Mouse (Mus musculus) hindbrain, embryonic 15.5 days (tissue): ENCODE measurements around the gene Slc25a34. TPM values are rescaled to one million over a fixed set of nuclear protein-coding genes. Genes with fewer than 3 reads are reported as not detected.

Experiments used
- ATAC-seq: fragments of 200-750 bp; cut with Nextera tagmentation; 2 replicates; pipeline ENCODE4 v1.8.0; 2017; ENCODE audit warnings: low read depth, moderate number of reproducible peaks, moderate TSS enrichment; ENCODE audit not compliant: low FRiP score
- H3K27ac ChIP-seq: fragments of 300-500 bp; sonication (generic); replicated peaks from 2 replicates; pipeline ENCODE4 v1.5.1; 2015; ENCODE audit warnings: mild to moderate bottlenecking, inconsistent platforms
- H3K27me3 ChIP-seq: fragments of 300-500 bp; sonication (generic); 2 replicates; pipeline ENCODE4 v1.6.1; 2015; ENCODE audit warnings: control low read depth, inconsistent platforms
- H3K36me3 ChIP-seq: fragments of 300-500 bp; sonication (generic); 2 replicates; pipeline ENCODE4 v1.6.1; 2015; ENCODE audit warnings: control low read depth, inconsistent platforms
- H3K4me1 ChIP-seq: fragments of 300-500 bp; sonication (generic); replicated peaks from 2 replicates; pipeline ENCODE4 v1.6.1; 2015; ENCODE audit warnings: control low read depth, inconsistent platforms
- H3K4me2 ChIP-seq: fragments of 300-500 bp; sonication (generic); 2 replicates; pipeline ENCODE4 v1.6.1; 2015; ENCODE audit warnings: moderate library complexity, mild to moderate bottlenecking, inconsistent platforms
- H3K4me3 ChIP-seq: fragments of 300-500 bp; sonication (generic); 2 replicates; pipeline ENCODE4 v1.5.1; 2015; ENCODE audit warnings: mild to moderate bottlenecking, inconsistent platforms
- H3K9ac ChIP-seq: fragments of 300-500 bp; sonication (generic); 2 replicates; pipeline ENCODE4 v1.6.1; 2015; ENCODE audit warnings: inconsistent platforms
- H3K9me3 ChIP-seq: fragments of 300-500 bp; sonication (generic); 2 replicates; pipeline ENCODE4 v1.6.1; 2016; ENCODE audit warnings: control low read depth, inconsistent platforms
- WGBS: fragments of 180-500 bp; shearing (Covaris S2); methylation state at CpG from one replicate; pipeline ENCODE4 v1.1.7; 2015; 5-methylcytosine and 5-hydroxymethylcytosine counted together
- polyA plus RNA-seq: library from polyadenylated mRNA; unstranded; fragments of >200 nt; fragmentation: Nextera tagmentation; extraction: Ambion mirVana; gene quantifications from 2 replicates; pipeline ENCODE4 v1.2.1, GENCODE M21; 2015

The Slc25a34 gene
- polyA plus RNA-seq = 0.19 and 0.28 TPM in 2 replicates

- Histone ChIP-seq H3K4me1 (no peaks in the 10 kb centered on the region), H3K27me3 (no peaks in the 10 kb centered on the region), H3K9me3 (no peaks in the 10 kb centered on the region), H3K36me3 (peaks cover 23% of the 10 kb centered on the region), H3K4me2 (no peak within 1 kb of the TSS), H3K4me3 (no peak within 1 kb of the TSS), H3K9ac (no peak within 1 kb of the TSS), H3K27ac (no peak within 1 kb of the TSS)
- ATAC-seq = peak; percentile 35; the same call in 1 of the 2 replicates
- 59% methylated on average over 1 of the region's 1 CpGs for WGBS
These were observed at the start of gene Slc25a34 for GRCm38 (mm10) chr4:141623666-141624065. Gene Slc25a34, minus strand, starts transcription at chr4:141623821.

DNA sequence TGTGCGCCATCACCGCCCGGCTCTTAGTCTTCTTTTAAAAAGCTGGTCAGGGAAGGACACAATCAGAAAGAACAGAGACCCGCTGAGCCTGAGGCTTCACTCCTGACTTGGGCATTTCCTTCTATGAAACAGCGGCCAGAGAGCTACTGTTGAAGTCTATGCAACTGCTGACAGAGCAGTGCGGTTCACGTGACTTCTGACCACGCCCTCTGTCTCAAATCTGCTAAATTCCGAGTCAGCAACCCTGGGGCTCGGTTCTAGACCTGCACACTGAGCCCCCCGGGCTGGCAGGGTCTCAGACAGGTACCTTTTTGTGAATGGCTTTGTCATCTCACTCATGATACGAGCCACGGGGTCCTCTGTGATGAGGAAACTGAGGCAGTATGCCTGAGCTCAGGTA, 48.7 kb upstream of the Slc25a34 start:
- no peak for ATAC-seq
- no peaks in the 10 kb centered on the region for H3K4me1 ChIP-seq
- no peak overlapping the region for H3K4me2 ChIP-seq
- WGBS = 84% methylated on average over 13 of the region's 13 CpGs
- H3K27ac ChIP-seq = no peak overlapping the region
- H3K27me3 ChIP-seq = no peaks in the 10 kb centered on the region
- H3K36me3 ChIP-seq = no peaks in the 10 kb centered on the region
- H3K4me3 ChIP-seq = no peak overlapping the region
- H3K9ac ChIP-seq = no peak overlapping the region
- no peaks in the 10 kb centered on the region for H3K9me3 ChIP-seq

DNA sequence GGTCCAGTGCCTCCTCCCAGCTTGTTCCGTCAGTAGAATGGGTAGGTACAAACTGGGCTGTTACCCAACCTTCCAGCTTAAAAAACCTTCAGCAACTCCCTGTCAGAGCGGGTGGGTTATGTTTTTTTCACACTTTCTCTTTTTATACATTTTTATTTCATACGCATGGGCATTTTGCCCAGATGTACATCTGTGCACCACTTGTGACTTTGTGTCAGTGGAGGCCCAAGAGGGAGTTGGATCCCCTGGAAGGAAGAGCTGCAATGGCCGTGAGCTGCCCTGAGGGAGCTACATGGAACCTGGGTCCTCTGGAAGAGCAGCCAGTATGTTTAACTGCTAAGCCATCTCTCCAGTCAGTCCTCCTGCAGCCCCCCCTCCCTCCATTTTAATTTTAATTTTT, 47.8 kb upstream of the Slc25a34 start:
- Histone ChIP-seq H3K4me2 (no peak overlapping the region), H3K4me3 (no peak overlapping the region), H3K9ac (no peak overlapping the region), H3K36me3 (no peaks in the 10 kb centered on the region), H3K27me3 (no peaks in the 10 kb centered on the region), H3K9me3 (no peaks in the 10 kb centered on the region), H3K4me1 (no peaks in the 10 kb centered on the region), H3K27ac (no peak overlapping the region)
- WGBS = 81% methylated on average over 4 of the region's 4 CpGs
- no peak for ATAC-seq

DNA sequence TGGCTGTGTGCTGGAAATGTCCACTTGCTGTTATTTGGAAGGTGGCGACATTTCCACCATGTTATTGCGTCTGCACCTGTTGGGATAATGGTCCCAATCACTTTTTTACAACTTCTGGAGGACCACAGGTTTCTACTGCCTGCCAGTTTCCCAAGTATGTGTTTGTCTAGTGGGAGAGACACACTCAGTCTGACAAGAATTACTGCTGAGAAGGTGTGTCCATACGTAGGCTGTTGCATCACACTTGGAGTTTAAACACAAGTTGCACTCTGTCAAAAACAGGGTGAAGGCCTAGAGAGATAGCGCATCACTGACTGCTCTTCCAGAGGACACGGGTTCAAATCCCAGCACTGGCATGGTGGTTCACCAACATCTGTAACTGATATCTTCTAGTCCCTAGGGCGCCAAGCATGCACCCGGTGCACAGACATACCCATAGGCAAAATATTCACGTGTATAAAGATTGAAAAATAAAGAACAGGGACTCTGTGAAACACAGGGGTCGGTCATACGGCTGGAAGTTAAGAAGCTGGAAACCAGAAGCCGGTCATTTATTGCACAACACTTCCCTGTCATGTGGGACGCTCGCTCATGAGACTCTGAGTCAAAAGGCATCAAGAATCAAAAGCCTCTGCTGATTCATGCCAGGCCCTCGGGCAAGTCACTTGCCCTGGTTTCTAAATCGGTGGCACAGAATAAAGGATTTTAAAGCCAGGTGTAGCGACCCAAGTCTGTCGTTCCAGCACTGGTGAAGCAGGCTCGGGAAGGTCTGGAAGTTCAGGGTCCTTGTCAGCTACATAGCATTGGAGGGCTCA, 46.5 kb upstream of the Slc25a34 start:
- no peaks in the 10 kb centered on the region for H3K27me3 ChIP-seq
- no peak overlapping the region for H3K4me3 ChIP-seq
- H3K4me1 ChIP-seq = peaks cover 2% of the 10 kb centered on the region
- H3K4me2 ChIP-seq = no peak overlapping the region
- no peak for ATAC-seq
- H3K9me3 ChIP-seq = no peaks in the 10 kb centered on the region
- no peak overlapping the region for H3K9ac ChIP-seq
- H3K27ac ChIP-seq = no peak overlapping the region
- H3K36me3 ChIP-seq = no peaks in the 10 kb centered on the region
- WGBS = 89% methylated on average over 18 of the region's 18 CpGs

DNA sequence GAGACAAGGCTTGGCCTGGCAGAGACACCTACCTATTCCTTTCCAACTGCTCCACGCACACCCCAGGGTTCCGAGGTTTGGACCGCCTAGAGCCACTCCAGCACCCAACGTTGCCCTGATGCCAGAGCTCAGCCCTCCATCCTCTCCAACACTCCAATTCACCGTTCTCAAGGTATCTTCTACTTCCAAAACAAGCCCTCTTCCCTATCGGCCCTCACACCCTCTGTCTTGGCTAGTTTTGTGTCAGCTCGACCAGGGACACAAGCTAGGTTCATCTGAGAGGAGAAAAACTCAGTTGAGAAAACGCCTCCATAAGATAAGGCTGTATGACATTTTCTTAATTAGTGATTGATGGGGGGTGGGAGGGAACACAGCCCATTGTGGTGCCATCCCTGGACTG, 41.2 kb upstream of the Slc25a34 start, which contains the start of gene Plekhm2:
Plekhm2 (minus strand) TSS at position 101 of the 400 bp plus-strand sequence.
- Histone ChIP-seq H3K27me3 (no peaks in the 10 kb centered on the region), H3K27ac (peak within 1 kb of the TSS; percentile 83), H3K9ac (peak within 1 kb of the TSS; percentile 97), H3K4me1 (peaks cover 28% of the 10 kb centered on the region), H3K4me2 (peak within 1 kb of the TSS; percentile 85), H3K9me3 (no peaks in the 10 kb centered on the region), H3K4me3 (peak within 1 kb of the TSS; percentile 85), H3K36me3 (peaks cover 3% of the 10 kb centered on the region; the same call in 1 of the 2 replicates)
- ATAC-seq = 0 out of 2 replicates have a peak, but pooled peaks have one; percentile 16
- 75% methylated on average over 8 of the region's 8 CpGs for WGBS

DNA sequence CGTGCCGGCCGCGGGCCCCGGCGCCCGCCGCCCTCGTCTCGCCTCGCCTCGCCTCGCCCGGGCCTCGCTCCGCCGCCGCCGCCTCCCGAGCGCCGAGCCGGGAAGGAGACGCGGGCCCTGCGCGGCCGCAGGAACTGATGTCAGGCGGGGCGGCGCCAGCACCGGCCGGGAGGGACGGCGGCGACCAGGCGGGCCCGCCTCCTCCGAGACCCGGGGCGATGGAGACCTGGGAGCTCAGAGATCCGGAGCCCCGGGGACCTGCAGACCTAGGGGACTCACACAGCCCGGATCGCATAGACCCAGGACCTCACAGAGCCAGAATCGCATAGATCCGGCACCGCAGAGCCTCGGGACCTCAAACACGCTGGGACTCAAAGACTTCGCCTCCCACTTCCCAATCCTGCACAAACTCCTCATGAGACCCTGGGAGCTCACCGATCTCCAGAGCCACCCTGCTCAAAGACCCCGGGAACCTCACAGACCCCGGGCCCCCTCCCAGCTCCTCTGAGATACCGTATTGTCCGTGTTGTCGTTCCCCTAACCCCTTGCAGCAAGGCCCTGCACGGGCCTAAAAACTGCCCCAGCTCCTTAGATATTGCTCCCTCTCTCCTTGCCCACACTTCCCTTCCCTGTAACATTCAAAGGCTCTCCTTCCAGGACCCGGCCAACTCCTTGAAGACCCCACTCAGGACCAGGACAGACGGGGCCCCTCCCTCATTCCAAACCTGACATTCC, 40.6 kb upstream of the Slc25a34 start:
- H3K9me3 ChIP-seq = no peaks in the 10 kb centered on the region
- peaks cover 28% of the 10 kb centered on the region for H3K4me1 ChIP-seq
- ATAC-seq = peak; percentile 84
- peak overlapping the region; percentile 85 for H3K4me3 ChIP-seq
- H3K27ac ChIP-seq = peak overlapping the region; percentile 83
- peaks cover 3% of the 10 kb centered on the region; the same call in 1 of the 2 replicates for H3K36me3 ChIP-seq
- H3K4me2 ChIP-seq = peak overlapping the region; percentile 85
- peak overlapping the region; percentile 97 for H3K9ac ChIP-seq
- no peaks in the 10 kb centered on the region for H3K27me3 ChIP-seq
- under 1% methylated on average over 46 of the region's 60 CpGs for WGBS

GRCm38 (mm10) chr4:141663122-141663931, 39.7 kb upstream of the Slc25a34 start:
- H3K27ac ChIP-seq = peak overlapping the region; percentile 83
- peaks cover 28% of the 10 kb centered on the region for H3K4me1 ChIP-seq
- 0 out of 2 replicates have a peak, but pooled peaks have one; percentile 23 for ATAC-seq
- peaks cover 3% of the 10 kb centered on the region; the same call in 1 of the 2 replicates for H3K36me3 ChIP-seq
- WGBS = 5% methylated on average over 41 of the region's 47 CpGs
- peak overlapping the region; percentile 85 for H3K4me3 ChIP-seq
- H3K27me3 ChIP-seq = no peaks in the 10 kb centered on the region
- no peaks in the 10 kb centered on the region for H3K9me3 ChIP-seq
- H3K4me2 ChIP-seq = peak overlapping the region; percentile 85
- H3K9ac ChIP-seq = peak overlapping the region; percentile 97

GRCm38 (mm10) chr4:141660884-141661283, 37.3 kb upstream of the Slc25a34 start:
- Histone ChIP-seq H3K4me2 (no peak overlapping the region), H3K9me3 (no peaks in the 10 kb centered on the region), H3K4me1 (peaks cover 32% of the 10 kb centered on the region), H3K27ac (no peak overlapping the region), H3K36me3 (peaks cover 10% of the 10 kb centered on the region; the same call in 1 of the 2 replicates), H3K27me3 (no peaks in the 10 kb centered on the region), H3K4me3 (no peak overlapping the region), H3K9ac (no peak overlapping the region)
- ATAC-seq = no peak
- WGBS = 79% methylated on average over 11 of the region's 11 CpGs

DNA sequence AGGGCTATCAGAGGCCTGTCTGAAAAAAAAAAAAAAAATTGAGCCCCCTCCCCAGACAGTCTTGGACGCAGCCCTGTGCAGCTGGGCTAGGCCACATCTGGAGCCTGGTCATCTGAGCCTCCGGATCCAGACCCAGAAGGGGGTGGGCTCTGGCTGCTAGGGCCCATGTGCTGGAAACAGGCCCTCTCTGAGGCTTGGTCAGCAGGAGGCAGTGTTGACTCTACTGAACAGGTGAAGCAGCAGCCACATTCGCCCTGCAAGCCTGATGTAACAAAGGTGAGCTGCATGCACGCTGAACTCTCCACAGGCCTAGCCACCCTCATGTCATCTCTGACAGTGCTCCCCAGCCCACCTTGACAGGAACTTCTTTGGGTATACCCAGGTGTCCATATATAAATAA, 36.1 kb upstream of the Slc25a34 start:
- H3K4me3 ChIP-seq = no peak overlapping the region
- WGBS = 54% methylated on average over 4 of the region's 4 CpGs
- no peak for ATAC-seq

DNA sequence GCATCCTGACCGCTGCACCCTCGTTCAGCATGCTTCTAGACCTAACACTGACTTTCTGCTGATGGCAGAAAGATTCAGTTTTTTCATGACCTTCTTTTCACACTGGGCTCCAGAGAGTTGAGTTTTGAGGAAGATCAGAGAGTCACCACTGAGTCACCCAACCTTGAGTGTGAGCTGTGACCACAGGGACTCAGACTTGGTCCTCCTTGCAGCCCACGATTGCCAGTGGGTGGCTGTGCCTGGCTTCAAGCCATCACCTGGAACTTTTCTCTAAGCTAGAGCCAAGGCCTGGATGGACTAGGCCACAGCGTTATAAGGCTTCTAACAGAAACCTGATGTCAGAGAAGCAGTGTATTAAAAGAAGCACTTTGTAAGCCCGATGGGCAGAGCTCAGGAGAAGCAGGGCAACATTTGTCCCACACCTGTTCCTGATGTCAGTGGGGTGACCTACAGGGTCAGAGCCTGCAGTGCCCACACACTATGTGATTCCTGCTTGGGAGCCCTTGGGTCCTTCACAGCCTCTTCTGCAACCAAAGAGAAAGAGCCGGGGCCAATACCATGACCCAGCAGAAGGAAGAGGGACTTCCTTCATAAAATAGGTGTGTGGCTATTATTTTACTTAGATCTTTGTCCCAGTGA, 35.3 kb upstream of the Slc25a34 start:
- no peaks in the 10 kb centered on the region for H3K27me3 ChIP-seq
- 92% methylated on average over 6 of the region's 6 CpGs for WGBS
- H3K4me2 ChIP-seq = no peak overlapping the region
- no peak overlapping the region for H3K9ac ChIP-seq
- H3K36me3 ChIP-seq = peaks cover 10% of the 10 kb centered on the region; the same call in 1 of the 2 replicates
- H3K4me1 ChIP-seq = peaks cover 28% of the 10 kb centered on the region
- no peak overlapping the region for H3K27ac ChIP-seq
- H3K9me3 ChIP-seq = no peaks in the 10 kb centered on the region
- H3K4me3 ChIP-seq = no peak overlapping the region
- no peak for ATAC-seq

More for the DNA sequence above, 36.1 kb upstream of the Slc25a34 start:
- peaks cover 26% of the 10 kb centered on the region for H3K4me1 ChIP-seq
- H3K9me3 ChIP-seq = no peaks in the 10 kb centered on the region
- peaks cover 10% of the 10 kb centered on the region; the same call in 1 of the 2 replicates for H3K36me3 ChIP-seq
- H3K27ac ChIP-seq = no peak overlapping the region
- H3K9ac ChIP-seq = no peak overlapping the region
- no peaks in the 10 kb centered on the region for H3K27me3 ChIP-seq
- no peak overlapping the region for H3K4me2 ChIP-seq

- Histone ChIP-seq H3K4me1 (peaks cover 24% of the 10 kb centered on the region; the same call in 1 of the 2 replicates), H3K27ac (no peak overlapping the region), H3K4me3 (no peak overlapping the region), H3K27me3 (no peaks in the 10 kb centered on the region), H3K9me3 (no peaks in the 10 kb centered on the region), H3K4me2 (no peak overlapping the region), H3K9ac (no peak overlapping the region), H3K36me3 (peaks cover 15% of the 10 kb centered on the region)
- WGBS = 61% methylated on average over 8 of the region's 8 CpGs
- ATAC-seq = no peak
These were observed 33.3 kb upstream of the Slc25a34 start for GRCm38 (mm10) chr4:141656932-141657331.
